Mouse (Mus musculus) brown adipose tissue, adult 24 weeks (tissue): ENCODE results near the gene Mrps26. TPM values are rescaled to one million over a fixed set of nuclear protein-coding genes. Genes with fewer than 3 reads are reported as not detected.

Experiments
- H3K27ac ChIP-seq: fragments of 200-500 bp; replicated peaks from 2 replicates; pipeline ENCODE4 v1.5.1; 2012; ENCODE audit warnings: low read depth, mild to moderate bottlenecking, low read length
- H3K4me1 ChIP-seq: fragments of 200-500 bp; 2 replicates; pipeline ENCODE4 v1.6.1; 2012; ENCODE audit warnings: low read length, mixed read lengths; ENCODE audit not compliant: control insufficient read depth, insufficient read depth, insufficient read length
- H3K4me3 ChIP-seq: fragments of 200-500 bp; 2 replicates; pipeline ENCODE4 v1.5.1; 2012; ENCODE audit warnings: low read depth, mild to moderate bottlenecking, low read length, moderate library complexity; ENCODE audit not compliant: insufficient read depth
- polyA plus RNA-seq: library from polyadenylated mRNA; stranded (reverse); fragments of >200 nt; gene quantifications from 2 replicates; pipeline ENCODE4 v1.2.4, GENCODE M21; 2012; ENCODE audit not compliant: missing spikeins, insufficient read depth, insufficient read length

The Mrps26 gene
- polyA plus RNA-seq, 1 experiment = 51.0 TPM

DNA sequence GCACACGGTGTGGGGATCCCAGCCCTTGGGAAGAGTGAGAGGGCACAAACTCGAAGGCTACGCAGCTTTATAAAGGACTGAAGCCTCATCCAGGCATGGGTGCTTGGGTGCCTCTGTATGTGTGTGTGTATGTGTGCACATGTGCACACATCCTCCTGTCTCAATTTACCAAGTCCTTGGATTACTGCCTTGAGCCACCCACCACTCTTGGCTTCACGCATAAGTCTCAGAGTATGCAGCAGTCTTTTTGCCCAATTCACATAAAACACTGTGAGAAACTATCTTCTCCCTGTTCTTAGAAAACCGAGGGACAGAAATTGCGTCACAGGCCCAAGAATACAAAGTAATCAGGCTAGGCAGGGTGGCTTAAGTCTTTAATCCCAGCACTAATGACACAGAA lies 22.5 kb downstream of the Mrps26 start:
- no peak overlapping the region for H3K4me3 ChIP-seq
- no peaks in the 10 kb centered on the region for H3K4me1 ChIP-seq
- H3K27ac ChIP-seq = no peak overlapping the region

DNA sequence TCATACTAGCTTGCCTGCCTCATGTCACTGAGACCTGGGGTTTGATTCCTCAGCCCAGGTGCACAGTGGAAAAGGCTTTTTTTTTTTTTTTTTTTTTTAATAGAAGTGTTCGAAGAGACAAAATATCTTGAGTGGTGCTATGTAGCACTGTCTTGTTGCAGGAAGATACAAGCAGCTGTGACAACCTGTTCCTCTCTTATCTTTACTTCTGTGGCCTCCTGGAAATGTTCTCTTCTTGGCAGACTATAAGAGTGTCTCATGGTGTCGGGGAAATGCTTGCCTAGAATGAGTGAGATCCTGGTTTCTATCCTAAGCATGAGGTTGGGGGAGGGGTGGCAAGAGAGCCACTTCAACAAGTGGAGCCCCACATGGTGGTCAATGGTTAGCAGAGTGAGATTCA lies 24.8 kb downstream of the Mrps26 start:
- H3K4me1 ChIP-seq = no peaks in the 10 kb centered on the region
- H3K4me3 ChIP-seq = no peak overlapping the region
- no peak overlapping the region for H3K27ac ChIP-seq

DNA sequence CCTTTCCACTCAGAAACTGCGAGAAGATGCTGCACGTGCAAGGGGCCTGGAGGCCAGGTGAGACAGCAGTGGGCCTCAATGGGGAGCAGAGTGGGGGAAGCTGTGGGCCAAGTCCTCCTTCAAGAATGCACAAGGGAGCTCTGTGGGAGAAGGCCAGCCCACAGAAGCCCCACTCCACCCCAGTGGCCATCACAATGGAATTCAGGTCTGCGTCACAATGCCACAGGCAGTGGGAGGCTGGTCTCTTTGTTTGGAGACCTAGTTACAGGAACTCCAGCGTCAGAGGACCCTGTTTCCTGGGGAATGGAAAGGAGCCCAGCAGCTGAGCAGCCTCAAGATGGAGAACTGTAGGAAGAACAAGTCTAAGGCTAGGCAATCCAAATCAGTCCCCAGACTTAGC lies 25.6 kb downstream of the Mrps26 start:
- Histone ChIP-seq H3K27ac (no peak overlapping the region), H3K4me3 (no peak overlapping the region)

DNA sequence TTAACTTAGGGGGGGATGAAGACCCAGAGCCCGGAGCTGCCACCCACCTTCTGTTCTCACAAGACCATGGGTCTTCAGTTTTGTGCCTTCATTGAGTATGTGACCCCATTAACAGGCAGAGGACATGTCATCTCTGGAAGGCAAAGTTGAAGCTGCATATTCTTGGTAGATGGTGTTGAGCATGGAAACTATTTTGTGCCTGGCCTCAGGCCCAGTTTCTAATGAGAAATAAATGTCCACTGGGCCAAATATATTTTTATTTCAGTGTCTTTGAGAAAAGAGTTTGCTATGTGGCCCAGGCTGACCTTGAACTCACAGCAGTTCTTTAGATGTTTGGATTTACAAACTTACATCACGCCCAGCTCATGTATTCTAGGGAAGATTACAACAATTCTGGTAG lies 26.2 kb downstream of the Mrps26 start:
- no peak overlapping the region for H3K27ac ChIP-seq
- no peak overlapping the region for H3K4me3 ChIP-seq
- H3K4me1 ChIP-seq = no peaks in the 10 kb centered on the region

More for the DNA sequence above, 25.6 kb downstream of the Mrps26 start:
- no peaks in the 10 kb centered on the region for H3K4me1 ChIP-seq

DNA sequence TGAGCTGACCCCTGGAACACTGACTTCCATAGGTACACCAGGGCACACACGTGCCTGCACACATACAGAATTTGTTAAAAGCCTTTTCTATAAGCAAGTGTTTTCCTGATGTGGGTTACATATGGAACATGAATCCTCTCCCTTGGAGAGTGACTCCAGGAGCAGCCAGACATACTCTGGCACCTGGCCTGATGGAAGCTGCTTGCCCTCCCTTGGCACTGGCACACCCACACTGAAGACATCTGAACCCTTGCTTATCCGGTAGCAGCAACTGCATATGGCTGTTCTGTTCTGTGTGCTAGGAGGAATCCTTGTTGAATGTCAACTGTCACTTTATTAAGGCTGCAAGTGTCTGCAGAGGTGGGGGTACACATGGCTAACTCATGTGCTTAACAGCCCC lies 27.5 kb downstream of the Mrps26 start:
- no peak overlapping the region for H3K4me3 ChIP-seq
- no peak overlapping the region for H3K27ac ChIP-seq
- H3K4me1 ChIP-seq = no peaks in the 10 kb centered on the region

DNA sequence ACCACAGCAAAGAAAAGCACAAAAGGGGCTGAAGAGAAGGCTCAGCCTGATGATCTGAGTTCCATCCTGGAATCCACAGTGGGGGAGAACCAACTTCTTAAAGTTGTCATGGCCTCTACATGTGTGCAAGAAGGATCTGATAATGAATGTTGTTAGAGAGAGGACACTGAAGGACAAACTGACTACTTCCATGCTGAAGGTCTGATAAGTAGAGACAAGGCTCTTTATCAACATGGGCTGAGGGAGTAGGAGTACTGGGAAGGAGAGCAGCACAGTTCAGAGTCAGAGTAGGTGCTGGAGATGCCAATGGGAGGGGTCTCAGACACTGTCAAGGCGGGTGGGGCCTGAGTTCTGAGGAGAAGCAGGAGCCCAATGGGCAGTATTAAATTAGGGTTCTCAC lies 32.1 kb downstream of the Mrps26 start:
- Histone ChIP-seq H3K4me3 (no peak overlapping the region), H3K4me1 (no peaks in the 10 kb centered on the region), H3K27ac (no peak overlapping the region)

DNA sequence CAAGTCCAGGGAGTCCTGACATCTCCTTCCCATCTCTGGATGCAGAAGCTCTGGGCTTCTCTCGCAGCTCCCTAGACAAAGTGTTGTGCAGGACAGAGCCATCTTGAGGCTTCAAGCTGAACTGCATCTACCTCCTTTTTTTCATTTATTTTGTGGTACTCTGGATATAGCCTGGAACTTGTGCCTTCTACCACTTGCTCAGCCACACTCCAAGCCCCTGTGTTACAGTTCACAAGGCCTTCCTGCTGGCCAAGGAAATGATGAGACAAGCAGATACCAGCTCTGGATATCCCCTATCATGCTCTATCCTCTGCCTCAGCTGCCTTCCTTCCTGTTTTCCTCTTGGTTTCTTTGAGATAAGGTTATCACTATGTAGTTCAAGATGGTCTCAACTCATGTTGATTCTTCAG lies 34.1 kb downstream of the Mrps26 start:
- no peak overlapping the region for H3K27ac ChIP-seq
- H3K4me1 ChIP-seq = no peaks in the 10 kb centered on the region
- H3K4me3 ChIP-seq = no peak overlapping the region

DNA sequence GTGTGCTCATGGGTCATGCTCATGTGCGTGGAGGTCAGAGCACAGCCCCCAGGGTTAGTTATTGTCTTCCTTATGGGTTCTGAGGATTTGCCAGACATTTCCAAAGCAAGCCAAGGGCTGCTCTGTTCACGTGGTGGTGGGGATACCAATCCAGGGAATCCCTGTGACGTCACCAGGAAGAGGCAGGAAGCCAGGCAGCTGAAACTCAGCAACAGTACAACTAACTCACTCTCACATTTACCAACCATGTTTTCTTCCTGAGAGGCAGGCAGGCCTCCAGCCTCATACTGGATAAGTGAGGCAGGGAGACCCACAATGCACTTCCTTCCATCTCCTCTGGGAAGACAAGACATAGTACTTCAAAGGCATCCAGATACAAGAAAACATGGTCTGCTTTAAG lies 34.9 kb downstream of the Mrps26 start:
- no peak overlapping the region for H3K27ac ChIP-seq

DNA sequence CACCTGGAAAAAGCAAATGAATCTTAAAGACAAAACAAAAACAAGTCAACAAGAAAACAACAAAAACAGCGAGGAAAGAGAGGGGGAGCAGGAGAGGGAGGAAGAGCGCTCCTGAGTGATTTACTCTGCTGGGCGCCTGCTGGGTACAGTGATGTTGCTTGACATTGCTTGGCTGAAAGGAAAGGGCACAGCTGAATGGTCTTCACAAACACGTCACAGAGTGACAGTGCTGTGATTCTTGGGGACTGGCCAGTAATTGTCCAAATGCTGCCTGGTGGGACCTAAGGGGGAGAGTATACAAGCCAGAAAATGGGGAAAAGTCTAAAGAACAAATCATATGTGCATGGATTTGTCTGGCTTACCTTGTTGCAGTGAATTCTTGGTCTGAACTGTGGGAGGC lies 38.7 kb downstream of the Mrps26 start:
- no peak overlapping the region for H3K27ac ChIP-seq
- H3K4me3 ChIP-seq = no peak overlapping the region
- H3K4me1 ChIP-seq = no peaks in the 10 kb centered on the region

More for the DNA sequence above, 34.9 kb downstream of the Mrps26 start:
- Histone ChIP-seq H3K4me1 (no peaks in the 10 kb centered on the region), H3K4me3 (no peak overlapping the region)

DNA sequence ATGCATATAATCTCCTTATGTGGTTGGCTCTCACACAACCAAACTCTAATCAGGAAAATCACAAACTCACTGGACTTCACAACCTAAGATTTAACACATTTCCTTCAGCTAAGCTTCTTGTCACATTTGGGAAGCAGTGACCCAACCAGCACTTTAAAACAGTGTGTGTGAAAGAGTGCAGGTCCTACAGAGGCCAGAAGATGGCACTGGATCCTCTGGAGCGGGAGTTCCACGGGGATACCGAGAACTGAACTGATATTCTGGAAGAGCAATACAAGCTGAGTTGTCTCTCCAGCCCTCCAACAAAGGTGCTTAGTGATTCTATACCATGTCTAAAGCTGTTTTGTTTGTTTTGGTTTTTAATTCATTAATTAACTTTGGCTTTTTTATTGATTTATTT lies 49.5 kb downstream of the Mrps26 start:
- no peak overlapping the region for H3K4me3 ChIP-seq
- H3K4me1 ChIP-seq = no peaks in the 10 kb centered on the region

More for the DNA sequence above, 49.5 kb downstream of the Mrps26 start:
- no peak overlapping the region for H3K27ac ChIP-seq

Other genes with a start within 250 kb of the Mrps26 start
- gene Cpxm1, start 166.2 kb upstream of the Mrps26 start, polyA plus RNA-seq = 8.2 and 9.9 TPM in 2 replicates
- not detected in 2 replicates for gene Gm28372, start 158.5 kb upstream of the Mrps26 start, polyA plus RNA-seq
- not detected in 2 replicates for gene 1700020A23Rik, start 158.5 kb upstream of the Mrps26 start, polyA plus RNA-seq
- gene Tmem239, start 157.3 kb upstream of the Mrps26 start, polyA plus RNA-seq = not detected in 2 replicates
- 28.7 and 31.8 TPM in 2 replicates for gene Vps16, start 139.4 kb upstream of the Mrps26 start, polyA plus RNA-seq
- gene Pced1a, start 139.0 kb upstream of the Mrps26 start, polyA plus RNA-seq = 6.9 and 10.4 TPM in 2 replicates
- gene Ptpra, start 113.5 kb upstream of the Mrps26 start, polyA plus RNA-seq = 38.6 and 52.5 TPM in 2 replicates
- gene Oxt, start 12.4 kb downstream of the Mrps26 start, polyA plus RNA-seq = not detected in 2 replicates
- not detected in 2 replicates for gene Avp, start 18.8 kb downstream of the Mrps26 start, polyA plus RNA-seq
- gene Fastkd5, start 66.3 kb downstream of the Mrps26 start, polyA plus RNA-seq = 6.1 and 7.4 TPM in 2 replicates
- gene Ubox5, start 66.3 kb downstream of the Mrps26 start, polyA plus RNA-seq = 3.3 and 3.6 TPM in 2 replicates
- gene Lzts3, start 79.1 kb downstream of the Mrps26 start, polyA plus RNA-seq = 0.63 and 1.3 TPM in 2 replicates
- 128 and 137 TPM in 2 replicates for gene Ddrgk1, start 100.9 kb downstream of the Mrps26 start, polyA plus RNA-seq
- gene Itpa, start 103.9 kb downstream of the Mrps26 start, polyA plus RNA-seq = 46.8 and 54.3 TPM in 2 replicates
- gene Slc4a11, start 133.8 kb downstream of the Mrps26 start, polyA plus RNA-seq = not detected in 2 replicates